Mouse (Mus musculus) lung, postnatal 25 days (tissue): ENCODE results near the gene Cntn6.

Source experiments
- DNase-seq: peaks from one replicate; pipeline ENCODE4 v3.0.0; 2022; ENCODE audit warnings: low spot score

Gene Cntn6

DNA sequence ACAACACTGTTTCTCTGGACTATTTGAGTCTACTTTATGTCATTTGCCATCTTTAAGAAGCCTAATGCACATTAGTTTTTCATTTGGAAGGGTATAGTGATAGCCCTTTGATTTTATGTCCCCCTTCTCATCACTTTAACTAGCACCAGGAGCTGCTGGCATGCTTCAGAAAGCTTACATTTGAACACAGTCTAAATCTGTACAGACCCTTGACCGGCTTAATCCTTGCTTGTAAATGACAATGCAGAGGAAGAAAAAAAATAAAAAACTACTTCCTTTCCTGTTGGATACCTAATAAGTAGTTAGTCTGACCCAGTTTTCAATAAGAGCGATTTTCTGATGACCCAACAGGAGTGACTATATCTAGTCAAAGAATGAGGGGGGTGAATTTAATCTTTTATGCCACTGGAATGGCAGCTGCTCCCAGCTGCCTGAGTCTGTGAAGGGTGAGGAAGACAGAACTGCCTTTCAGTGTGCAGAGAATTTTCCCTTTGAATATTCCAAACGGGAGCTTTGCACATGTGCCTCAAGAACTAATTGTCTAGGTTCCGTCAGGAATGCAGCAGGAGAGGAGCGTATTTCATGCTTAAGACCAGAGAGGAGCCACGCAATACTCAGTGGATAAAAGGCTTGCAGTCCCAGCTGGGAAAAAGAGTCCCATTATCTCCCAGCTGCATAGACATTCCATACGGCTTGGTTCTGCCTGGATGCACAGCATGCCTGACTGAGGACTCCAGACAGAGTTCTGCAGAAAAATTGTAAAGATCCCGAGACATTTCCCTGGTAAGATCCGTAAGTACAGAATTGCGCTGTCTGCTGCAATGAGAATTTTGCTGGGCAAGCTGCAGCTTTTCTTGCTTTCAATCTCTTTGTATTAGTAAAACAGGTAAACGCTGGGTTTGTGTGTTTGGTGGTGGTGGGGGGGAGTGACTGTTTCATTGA, at the start of gene Cntn6:
Gene Cntn6, plus strand, starts transcription at position 301 of the 942 bp plus-strand sequence.
- no peak for DNase-seq

DNA sequence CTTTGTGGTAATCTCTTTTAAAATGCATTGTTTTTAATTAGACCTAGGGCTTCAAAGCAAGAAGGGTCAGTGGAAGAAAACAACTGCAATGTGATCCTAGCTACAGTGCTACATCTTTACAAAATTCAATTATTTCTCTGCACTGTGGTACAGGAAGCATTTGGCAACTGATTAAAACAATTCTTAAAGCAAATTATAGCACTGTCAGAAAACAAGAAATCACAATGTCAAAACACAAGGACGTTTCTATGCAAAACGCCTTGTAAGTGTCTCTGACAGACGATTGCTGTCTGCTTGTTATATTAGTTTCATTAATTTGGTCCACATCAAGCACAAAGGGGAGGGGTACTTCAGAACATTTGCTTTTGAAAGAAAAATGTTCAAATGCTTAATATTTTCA, 48.9 kb upstream of the Cntn6 start:
- DNase-seq = no peak

DNA sequence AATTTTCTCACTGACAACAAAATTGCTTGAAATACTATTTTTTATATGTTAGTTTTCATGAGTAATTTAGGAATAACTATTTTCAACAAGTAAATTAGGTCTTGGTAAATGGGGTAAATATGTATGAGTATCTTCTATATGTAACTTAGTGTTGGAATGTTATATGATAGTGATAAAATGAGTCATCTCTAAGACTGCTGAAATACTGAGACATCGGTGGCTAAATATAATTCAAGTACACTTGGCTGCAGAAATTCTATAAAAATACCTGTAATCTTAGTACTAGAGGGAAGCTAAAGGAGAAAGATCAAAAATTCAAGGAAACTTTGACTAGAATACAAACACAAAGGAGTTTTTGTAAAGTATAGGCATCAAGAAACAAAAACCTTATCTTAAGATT, 21.9 kb upstream of the Cntn6 start:
- no peak for DNase-seq

DNA sequence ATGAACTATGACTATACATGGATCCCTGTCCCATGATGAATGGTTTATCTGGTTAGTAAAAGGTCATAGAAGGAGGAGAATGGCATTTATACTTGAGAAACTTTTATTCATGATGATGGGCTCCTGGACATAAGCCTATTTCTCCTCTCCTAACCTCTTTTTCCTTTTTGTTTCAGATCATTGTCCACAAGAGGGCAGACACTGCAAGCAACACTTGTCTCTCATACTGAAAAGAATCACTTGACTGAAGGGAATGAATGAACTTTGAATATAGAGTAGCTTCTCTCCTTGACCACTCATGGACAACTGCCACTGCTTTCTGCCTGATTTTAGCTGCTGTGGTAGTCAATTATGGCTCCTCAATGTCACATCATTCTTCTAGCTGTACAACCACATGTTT, 13.3 kb upstream of the Cntn6 start:
- DNase-seq = no peak

DNA sequence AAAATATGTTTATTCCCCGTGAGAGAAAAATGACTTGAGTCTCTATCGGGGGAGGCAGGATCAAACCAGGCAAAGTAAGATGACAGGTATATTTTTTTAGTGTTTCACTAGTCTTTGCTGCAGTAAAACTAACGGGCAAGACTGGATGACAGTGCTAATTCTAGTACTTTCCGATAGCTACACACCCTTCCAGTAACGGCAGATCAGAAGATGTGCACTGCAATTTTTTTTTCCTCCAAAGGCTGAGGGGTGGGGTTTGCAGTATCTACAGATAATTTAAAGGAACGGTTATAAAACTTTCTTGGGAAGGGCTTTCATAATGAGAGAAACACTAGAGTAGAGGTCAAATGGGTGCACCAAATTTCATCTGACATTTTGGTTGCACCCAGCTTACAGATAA, 869 bp downstream of the Cntn6 start:
- DNase-seq = no peak

DNA sequence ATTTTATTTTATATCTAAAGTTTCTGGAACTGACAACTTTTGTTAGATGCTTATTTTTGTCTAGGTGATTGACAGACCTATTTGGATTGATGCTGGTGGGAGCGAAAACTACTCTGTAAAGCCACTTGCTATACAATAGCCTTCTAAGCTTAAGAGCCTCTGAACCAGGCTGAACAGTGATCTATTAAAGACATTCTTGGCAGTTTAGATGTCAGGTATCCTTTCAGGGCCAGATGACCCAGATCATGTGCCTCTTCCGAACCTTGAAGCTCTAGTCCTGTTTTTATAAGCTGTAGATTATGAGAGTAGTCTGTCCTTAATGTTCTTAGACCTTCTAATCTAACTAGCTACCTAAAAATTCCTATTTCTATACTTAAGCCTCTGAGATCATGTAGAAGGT, 3.2 kb downstream of the Cntn6 start:
- DNase-seq = no peak

DNA sequence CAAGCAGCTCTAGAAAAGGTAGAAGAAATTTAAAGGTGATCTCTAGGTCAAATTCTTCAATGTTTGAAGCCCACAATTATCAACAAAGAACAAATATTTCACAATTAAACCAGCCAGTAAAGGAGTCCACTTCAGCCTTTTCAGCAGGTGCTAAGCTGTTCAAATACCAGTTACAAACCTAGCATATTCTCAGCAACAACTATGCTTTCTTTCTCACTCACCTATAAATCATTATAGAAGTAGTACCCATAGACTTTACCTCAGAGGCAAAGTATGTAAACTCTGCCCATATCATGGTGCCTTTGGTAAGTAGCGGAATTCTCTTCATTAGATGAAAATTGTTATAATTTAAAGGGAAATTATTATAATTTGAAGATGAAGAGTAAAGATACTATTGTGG, 71.4 kb downstream of the Cntn6 start:
- DNase-seq = no peak

DNA sequence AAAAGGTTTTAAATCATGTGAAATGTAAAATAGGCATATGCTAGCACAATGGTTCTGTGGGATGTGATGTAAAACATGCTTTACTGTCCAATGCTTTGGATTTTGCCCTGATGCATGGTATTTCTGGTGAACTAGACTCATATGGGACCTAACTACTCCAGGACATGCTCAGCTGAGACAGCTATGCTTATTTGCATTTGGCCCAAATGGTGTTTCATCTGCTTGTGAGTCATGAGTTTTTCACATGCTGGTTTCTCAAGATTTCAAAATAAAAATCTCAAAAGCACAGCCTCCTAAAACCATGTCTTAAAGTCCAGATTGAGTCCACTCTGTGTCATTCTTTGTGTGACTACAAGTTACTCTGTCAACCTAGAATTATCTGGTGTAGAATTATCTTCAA, 77.0 kb downstream of the Cntn6 start:
- DNase-seq = no peak

DNA sequence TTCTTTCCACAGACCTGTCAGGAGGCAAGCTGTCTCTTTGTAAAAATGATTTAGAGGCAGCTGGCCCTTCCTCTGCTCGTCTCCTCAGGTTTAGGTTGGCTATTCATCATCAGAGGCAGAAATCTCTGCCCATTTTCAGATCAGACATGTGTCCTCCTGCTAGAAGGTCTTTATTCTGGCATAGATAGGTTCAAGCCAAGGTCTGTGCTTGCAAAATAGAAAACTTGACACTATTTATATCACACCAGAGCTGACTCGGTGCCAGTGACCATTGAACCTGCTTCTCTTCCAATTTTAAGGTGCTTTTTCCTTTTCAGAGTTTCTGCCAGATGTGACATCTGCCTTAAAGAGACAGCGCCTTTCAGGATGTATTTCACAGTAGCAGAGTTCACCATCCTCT, 95.4 kb downstream of the Cntn6 start:
- no peak for DNase-seq

DNA sequence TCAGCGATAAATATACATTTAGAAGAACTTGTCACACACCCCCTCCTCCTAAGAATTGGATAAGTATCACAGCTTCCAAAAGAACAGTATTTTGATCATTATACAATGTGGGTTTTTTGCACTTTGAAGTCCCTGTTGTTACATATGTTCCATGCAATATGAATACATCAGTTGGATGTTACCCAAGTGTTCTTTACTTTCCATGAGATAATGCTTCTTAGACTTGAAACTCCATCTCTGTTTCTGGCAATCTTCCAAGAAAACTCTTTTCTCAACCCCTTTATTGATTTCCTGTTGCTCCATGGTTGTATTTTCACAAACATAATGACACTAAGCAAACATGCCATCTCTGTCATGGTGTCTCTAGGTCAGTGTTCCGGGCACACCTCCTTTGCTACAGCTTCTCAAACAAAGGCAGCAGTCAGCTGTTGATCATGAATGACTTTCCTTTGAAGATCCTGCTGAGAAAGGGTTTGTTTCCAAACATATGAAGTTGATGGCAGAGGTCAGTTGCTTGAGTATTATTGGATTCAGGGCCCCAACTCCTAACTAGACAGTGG, 108.3 kb downstream of the Cntn6 start:
- DNase-seq = no peak

DNA sequence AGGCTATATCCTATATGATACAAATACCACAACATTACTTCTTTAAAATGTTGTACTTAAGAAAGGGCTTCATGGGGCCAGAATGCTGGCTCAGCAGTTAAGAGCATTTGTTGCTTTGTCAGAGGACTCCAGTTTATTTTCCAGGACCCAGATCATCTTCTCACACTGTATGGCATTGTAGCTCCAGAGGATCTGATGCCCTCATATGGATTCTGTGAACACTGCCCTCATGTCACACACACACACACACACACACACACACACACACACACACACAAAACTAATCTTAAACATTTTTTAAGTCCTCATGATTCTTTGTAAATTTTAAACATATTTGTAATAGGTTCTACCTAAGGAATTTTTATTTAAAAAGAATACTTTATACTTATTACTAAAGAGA, 110.3 kb downstream of the Cntn6 start:
- DNase-seq = no peak

DNA sequence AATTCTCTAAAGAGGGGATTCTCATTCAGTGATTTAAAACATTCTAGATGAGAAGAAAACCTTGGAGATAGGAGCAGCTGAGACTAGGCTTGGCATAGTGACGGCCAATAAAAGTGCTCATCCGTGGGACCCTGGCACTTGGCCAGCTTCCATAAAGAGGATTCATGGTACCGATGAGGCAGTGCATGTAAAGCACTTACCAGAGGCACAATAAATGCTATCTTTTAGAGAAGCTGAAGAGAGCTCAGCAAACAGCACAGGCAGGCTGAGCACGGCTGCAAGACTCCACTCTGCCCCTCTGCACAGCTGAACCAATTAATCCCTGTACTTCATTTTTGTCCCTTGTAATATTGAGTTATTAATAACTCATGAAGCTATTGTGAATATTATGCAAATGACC, 110.8 kb downstream of the Cntn6 start:
- no peak for DNase-seq

DNA sequence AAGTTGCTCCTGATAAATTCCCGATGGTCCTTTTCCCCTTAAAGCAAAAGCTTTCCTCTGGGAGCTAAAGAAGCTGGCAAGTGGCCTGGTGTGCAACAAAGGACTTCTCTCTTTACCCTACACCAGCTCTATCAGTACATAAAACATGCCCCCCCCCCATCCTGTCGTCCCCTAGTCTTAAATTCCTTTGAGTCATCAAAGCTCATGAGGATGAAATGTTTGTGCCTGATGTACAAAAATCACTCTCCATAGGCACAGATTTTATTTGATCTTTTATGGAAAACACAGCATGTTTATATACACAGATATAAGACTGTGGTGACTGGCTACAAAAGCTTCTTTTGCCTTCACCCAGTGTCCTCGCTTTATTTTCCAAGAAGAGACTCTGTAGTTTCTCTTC, 112.6 kb downstream of the Cntn6 start:
- no peak for DNase-seq

DNA sequence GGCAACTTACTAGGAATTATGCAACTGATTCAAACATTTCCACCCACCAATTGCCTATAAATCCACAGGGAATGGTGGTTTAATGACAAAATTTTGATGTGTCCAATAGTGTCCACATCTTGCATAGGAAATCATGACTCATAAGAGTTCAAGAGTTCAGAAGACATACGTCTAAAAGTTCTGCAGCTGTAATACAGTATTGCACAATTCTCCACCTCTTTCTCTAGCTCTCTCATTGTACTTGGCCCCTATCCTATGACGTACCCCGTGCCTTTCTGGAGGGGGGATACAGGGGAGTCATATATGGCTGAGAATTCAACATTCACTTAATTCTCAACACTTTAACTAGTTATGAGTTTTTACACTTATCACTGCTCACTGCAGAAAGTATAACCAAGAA, 160.9 kb downstream of the Cntn6 start:
- DNase-seq = no peak

DNA sequence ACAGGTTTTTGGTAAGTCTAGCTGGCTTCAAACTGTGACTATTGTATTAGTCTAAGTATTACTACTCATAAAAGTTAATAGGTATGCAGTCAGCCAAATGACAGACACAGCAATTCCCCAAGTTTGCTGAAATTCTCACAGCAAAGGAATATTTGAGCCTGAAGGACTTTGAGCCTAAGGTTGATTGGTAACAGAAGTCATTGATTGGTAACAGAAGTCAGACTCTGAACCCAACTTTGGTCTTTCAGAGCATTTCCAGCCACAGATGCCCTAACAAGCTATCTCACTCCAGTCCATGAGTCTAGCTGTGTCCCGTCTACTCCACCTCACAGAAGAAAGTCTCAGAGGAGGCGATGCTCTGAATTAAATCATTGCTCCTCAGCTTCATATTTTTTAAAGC, 176.1 kb downstream of the Cntn6 start:
- DNase-seq = no peak

DNA sequence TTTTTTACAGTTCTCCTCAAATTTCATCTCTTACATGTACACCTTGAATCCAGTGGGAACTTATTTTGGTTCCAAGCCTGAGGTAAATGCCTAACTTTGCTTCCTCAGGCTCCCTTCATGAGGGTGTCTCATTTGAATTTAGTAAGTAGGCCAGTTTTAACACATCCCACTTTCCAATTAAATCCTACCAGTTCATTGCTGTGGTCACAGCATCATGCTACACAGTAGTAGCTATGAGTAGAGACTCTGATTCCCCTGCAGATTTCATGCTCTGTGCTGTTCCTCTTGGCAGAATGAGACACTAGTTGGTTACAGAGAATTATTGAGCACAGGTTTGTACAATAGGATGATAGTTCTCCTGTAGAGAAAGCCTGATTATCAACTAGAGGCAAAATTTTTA, 181.7 kb downstream of the Cntn6 start:
- DNase-seq = no peak

DNA sequence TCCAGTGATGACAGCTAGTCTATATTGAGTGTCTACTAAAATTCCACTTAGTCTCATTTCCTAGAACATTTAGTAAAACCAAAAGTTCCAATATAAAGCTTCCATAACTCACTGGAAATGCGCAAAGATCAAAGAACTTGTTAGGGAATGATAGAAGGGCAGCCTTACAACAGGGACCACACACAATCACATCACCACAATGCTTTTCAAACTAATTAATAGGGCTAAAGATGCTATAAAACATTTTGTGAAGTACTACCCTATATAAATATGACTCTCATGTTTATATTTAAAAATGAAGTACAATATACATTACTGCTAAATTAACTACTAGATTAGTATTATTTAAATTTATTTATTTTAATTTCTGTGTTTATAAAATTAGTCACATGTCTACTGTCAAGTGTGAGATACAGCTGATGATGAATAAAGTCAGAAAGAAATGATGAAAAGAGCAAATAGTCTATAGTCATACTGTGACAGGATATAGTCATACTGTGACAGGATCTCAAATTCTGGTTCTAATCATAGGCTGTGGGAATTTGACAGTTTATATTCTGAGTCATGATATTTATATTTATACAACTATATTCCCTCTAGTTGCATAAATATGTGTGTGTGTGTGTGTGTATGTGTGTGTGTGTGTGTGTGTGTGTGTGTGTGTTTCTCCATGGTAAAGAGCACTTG, 187.4 kb downstream of the Cntn6 start:
- no peak for DNase-seq

DNA sequence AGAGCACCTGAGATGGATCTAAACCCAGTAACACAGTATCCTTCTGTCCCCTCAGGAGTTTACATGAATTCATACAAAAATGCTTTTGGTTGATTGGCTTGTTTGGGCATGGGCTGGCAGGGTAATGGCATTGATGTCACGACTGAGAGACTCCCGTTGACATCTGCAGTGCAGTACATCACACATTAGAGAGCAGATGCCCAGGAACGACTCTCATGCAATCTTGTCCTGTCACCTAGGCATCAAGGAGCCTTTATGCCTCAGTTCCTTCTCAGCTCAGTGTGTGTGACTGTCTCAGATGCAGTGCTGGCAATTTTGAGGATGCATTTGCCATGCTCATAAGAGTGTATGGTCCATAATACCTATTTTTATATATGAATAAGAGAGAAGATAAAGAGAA, 195.4 kb downstream of the Cntn6 start:
- DNase-seq = no peak

DNA sequence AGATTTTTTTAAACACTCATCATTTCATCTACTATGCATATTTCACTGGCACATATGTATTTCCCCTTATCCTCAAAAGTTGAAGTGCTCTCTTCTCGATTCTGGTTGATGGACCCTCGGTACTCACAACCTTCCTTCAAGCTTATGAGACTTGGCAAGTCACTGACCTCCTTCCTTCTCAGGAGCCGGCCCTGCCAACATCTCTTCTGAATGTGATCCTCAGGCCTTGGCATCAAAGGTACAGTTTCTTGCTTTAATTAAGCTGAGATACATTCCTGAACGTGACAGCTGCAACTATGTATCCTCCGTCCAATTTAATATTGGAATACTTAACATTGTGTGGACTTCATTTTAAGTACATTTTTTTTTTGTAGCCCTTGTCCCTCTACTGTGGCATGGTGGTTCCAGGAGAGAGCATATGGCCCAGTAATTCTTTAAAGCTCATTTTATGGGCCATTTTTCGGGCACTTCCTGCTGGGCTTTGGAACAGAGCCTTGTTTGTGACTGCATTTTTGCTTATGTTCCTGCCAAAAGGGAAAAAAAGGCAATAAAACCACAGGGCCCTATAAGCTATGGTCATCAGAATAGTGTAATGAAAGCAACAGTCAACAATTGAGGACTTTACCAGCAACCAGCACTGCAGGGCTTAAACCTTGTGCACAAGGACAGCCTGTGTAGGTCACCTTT, 196.0 kb downstream of the Cntn6 start:
- no peak for DNase-seq

DNA sequence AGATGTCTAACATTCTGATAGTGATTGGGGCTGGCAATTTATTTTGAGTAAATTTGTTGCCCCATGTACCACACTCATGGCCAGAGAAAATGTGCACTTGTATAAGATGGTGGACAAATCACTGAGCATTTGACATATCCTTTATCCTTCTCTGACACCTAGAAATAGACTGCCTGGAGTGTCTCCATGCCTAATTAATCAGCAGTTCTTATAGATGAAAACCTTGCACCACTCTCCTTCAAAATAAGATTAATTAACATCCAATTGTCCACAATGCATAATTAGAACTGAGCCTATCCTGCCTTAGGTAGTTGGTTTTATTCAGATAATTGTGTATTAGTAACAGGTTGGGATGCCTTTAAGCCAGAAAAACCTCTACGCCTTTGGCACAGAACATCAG, 236.0 kb downstream of the Cntn6 start:
- no peak for DNase-seq

DNA sequence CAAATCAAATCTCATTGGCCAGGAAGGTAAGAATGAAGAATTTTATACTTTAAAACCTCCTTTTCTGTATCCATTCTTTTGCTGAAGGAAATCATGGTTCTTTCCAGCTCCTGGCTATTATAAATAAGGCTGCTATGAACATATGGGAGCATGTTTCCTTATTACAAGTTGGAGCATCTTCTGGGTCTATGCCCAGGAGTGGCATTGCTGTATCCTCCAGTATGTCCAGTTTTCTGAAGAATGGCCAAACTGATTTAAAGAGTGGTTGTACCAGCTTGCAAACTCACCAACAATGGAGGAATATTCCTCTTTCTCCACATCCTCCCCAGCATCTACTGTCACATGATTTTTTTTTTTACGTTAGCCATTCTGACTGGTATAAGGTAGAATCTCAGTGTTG, 241.7 kb downstream of the Cntn6 start:
- no peak for DNase-seq

DNA sequence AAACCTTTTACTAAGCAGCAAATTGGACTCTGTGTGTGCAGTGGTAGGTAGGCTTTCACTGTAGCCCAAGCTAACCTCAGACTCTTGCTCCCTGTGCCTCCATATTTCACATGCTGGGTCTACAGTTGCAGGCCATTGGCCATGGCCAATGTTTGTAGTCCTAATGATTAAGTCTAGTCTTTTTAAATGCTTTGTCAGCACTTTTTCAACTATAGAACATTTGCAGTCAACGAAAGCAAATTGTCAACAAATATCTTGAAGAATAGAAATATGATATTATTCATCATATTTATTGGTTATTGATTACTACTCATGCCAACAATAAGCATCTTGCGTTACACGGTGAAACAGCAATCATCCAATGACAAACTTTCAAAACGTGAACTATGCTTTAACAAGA, 246.4 kb downstream of the Cntn6 start:
- DNase-seq = no peak

DNA sequence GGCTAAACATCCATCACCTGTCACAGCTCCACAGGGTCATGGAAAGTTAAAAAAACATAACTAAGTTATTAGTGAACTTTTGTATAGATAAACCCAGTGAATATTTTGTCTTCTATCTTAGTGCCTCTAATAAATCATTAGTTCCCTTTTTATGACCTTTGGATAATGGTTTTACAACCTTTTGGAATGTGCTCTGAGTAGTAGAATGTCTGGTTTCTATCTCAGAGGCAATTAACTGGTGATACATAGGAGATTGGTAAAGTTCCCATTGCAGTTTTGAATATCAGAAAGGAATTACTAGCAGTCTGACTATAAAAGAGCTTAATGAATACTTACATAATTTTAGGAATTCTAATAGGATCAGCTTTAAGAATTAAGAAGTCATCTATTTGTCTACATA, 265.5 kb downstream of the Cntn6 start:
- DNase-seq = no peak
